Mouse (Mus musculus) E14TG2a.4 (cell line): Measurements from ENCODE around the gene 5330417C22Rik.

Experiments used
- H3K27me3 ChIP-seq: 2 replicates; pipeline ENCODE4 v1.6.1; 2014; ENCODE audit warnings: low read length, control low read depth; ENCODE audit not compliant: insufficient read depth
- H3K36me3 ChIP-seq: 2 replicates; pipeline ENCODE4 v1.6.1; 2014; ENCODE audit warnings: low read length, control low read depth; ENCODE audit not compliant: insufficient read depth
- H3K4me1 ChIP-seq: replicated peaks from 2 replicates; pipeline ENCODE4 v1.6.1; 2014; ENCODE audit warnings: low read depth, low read length, control low read depth
- H3K4me3 ChIP-seq: replicated peaks from 2 replicates; pipeline ENCODE4 v1.5.1; 2014; ENCODE audit warnings: mild to moderate bottlenecking, low read length
- H3K9me3 ChIP-seq: 2 replicates; pipeline ENCODE4 v1.6.1; 2014; ENCODE audit warnings: low read length, control low read depth
- CTCF ChIP-seq: conservative IDR thresholded peaks from 2 replicates; pipeline ENCODE4 v1.5.1; 2014; ENCODE audit warnings: low read length
- NANOG ChIP-seq: IDR thresholded peaks from 2 replicates; pipeline ENCODE4 v1.6.1; 2014; ENCODE audit warnings: borderline replicate concordance, low read length, mixed read lengths
- POU5F1 ChIP-seq: IDR thresholded peaks from 2 replicates; pipeline ENCODE4 v1.6.1; 2014; ENCODE audit warnings: low read length, borderline replicate concordance

5330417C22Rik gene

DNA sequence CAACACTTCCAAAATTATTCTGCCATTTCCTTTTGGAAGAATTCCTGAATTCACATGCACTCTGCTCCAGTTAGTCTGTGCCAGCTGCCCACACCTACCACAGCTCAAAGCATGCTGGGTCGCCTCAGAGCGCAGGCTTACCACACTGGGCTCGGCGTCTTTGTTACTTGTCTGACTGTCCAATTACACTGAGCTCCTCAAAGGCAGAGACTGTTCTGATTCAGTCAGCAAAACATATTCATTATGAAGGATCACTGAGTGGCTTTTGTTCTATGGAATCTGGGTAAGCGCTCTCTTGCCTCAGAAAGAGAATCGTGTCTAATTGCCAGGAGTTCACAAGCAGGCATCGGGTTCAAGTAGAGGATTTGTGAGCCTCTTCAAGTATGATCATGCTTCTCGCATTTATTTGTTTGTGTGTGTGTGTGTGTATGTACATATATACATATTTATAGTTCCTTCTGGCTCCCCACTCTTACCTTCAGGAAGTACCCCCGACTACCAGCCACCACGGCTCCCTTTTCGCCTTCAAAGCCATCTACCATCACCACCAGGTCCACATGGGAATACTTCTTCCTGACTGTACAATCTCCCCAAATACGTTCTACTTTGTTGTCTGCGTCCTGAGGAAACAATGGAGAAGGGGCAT lies 103.7 kb downstream of the 5330417C22Rik start:
- H3K27me3 ChIP-seq, result no peaks in the 10 kb centered on the region
- H3K36me3 ChIP-seq, result peaks cover 97% of the 10 kb centered on the region
- H3K9me3 ChIP-seq, result no peaks in the 10 kb centered on the region
- H3K4me1 ChIP-seq, result peaks cover 87% of the 10 kb centered on the region
- H3K4me3 ChIP-seq, result peak overlapping the region; percentile 56
- TF ChIP-seq NANOG, result no peak
- TF ChIP-seq POU5F1, result no peak
- no peak for TF ChIP-seq CTCF

DNA sequence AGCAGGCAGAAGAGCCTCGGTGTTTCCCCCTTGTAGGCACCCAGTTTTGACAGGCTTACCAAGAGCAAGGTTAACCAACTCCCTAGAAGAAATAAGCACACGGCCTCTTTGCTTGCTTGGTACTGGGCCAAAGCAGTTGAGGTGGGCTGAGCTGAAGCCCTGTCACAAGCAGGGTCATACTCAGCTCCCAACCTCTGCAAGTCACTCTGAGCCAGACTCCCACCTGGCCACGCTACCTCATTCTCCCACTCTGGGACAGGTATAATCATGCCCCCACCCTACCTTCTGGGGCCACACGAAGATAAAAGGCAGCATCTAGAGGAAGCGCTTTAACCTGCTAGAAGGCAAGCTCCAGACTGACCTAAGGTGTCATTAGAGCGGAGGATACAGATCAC lies 110.7 kb downstream of the 5330417C22Rik start:
- no peaks in the 10 kb centered on the region for H3K9me3 ChIP-seq

DNA sequence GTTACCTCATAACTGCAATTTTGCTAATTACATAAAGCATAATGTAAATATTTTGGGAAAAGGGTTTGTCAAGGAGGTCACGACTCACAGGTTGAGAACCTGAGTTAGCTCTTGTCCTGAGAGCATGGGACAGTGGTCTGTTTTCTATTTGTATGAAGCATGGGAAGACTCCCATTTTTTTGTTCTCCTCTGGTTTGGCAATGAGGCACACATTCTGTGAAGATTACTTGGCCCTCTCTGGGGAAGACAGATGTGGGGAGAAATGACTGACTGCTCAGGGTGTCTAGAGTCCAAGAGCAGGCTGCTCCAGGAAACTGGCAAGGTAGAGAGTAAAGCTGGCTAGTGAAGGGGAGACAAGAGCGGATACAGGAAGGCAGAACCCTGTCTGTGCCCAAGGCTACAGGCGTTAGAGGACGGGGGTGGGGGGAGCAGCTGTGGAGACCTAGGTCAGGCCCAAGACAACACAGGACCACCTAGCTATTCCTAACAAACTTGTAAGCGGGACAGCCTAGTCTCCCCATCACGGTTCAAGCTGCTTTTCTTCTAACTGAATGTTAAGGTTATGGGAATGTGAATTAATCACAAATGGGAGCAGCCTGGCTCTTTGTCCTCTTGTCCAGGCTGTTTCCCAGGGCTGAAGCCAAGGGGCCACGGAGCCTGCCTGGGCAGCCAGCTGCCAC lies 111.3 kb downstream of the 5330417C22Rik start:
- TF ChIP-seq CTCF, result no peak
- no peak for TF ChIP-seq NANOG
- TF ChIP-seq POU5F1, result no peak
- Histone ChIP-seq H3K9me3 (no peaks in the 10 kb centered on the region), H3K4me1 (peaks cover 75% of the 10 kb centered on the region), H3K27me3 (peaks cover 22% of the 10 kb centered on the region), H3K36me3 (peaks cover 54% of the 10 kb centered on the region), H3K4me3 (no peak overlapping the region)

More for the DNA sequence above, 110.7 kb downstream of the 5330417C22Rik start:
- Histone ChIP-seq H3K4me3 (no peak overlapping the region), H3K4me1 (peaks cover 77% of the 10 kb centered on the region), H3K27me3 (peaks cover 18% of the 10 kb centered on the region), H3K36me3 (peaks cover 59% of the 10 kb centered on the region)
- TF ChIP-seq CTCF, result no peak
- no peak for TF ChIP-seq NANOG
- TF ChIP-seq POU5F1, result no peak

DNA sequence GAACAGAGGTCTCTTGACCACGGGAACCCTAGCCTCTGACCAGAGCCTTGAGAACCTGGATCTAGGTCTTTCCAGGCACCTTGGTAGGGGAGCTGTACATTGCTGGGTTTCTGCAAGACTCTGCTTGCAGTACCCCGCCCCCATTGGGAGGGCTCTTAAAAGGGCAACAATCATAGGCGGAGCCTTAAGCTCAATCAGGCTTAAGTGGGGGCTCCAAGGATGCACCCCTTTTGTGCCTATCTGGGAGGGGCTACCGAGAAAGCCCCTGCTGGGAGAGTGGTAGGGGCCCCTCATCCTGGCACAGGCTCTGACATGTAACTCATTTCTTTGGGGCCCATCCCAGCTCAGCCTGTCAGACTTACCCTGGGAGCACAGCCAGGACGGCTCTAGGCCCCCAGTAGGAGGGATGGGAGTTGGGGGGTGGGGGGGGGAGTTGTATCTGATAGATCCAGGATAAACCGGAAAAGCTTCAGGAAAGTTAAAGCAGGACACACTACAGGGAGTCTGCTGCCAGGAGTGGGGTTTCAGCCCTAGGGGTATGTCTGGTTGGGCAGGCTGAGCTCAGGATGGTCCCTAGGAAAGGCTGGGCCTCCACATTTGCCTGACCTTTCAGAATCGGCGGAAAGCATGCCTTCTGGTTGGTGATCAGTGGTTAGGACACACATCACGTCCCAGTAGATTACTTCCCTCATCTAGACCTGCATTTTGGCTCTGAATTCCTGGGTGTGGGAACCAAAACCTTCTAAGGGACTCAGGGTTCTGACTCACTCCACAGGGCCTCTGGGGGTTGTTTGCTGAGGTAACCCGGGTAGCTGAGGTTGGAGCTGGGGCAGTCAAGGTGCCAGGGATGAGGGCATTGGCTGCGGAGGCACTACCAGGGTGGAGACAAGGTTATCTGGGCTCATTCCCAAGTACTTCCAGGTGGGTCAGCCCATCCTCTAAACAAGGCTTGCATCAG lies 112.2 kb downstream of the 5330417C22Rik start:
- Histone ChIP-seq H3K4me1 (peaks cover 65% of the 10 kb centered on the region), H3K9me3 (no peaks in the 10 kb centered on the region), H3K4me3 (peak overlapping the region; percentile 26), H3K27me3 (peaks cover 27% of the 10 kb centered on the region), H3K36me3 (peaks cover 44% of the 10 kb centered on the region)
- no peak for TF ChIP-seq CTCF

DNA sequence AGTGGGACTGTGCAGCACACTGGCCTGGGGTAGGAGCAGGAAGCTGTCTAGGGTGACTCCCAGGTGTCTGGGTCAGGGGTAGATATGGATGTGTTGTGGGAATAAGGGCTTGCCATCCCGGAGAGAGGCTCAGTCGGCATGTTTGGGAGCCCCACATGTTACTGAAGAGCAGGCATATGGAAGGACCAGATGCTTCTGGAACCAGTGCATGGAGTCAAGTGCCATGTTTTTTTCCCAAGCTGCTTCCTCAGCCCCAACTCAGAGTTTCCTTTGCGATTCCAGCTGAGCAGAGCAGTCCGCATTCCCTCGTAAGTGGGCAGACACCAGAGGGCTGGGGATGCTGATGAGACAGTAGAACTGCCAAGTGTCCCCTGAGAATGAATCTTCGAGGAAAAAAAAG lies 113.3 kb downstream of the 5330417C22Rik start:
- peaks cover 33% of the 10 kb centered on the region for H3K36me3 ChIP-seq
- H3K9me3 ChIP-seq, result no peaks in the 10 kb centered on the region
- H3K4me1 ChIP-seq, result peaks cover 54% of the 10 kb centered on the region
- H3K27me3 ChIP-seq, result peaks cover 35% of the 10 kb centered on the region
- H3K4me3 ChIP-seq, result no peak overlapping the region
- TF ChIP-seq NANOG (no peak), POU5F1 (no peak), CTCF (no peak)

DNA sequence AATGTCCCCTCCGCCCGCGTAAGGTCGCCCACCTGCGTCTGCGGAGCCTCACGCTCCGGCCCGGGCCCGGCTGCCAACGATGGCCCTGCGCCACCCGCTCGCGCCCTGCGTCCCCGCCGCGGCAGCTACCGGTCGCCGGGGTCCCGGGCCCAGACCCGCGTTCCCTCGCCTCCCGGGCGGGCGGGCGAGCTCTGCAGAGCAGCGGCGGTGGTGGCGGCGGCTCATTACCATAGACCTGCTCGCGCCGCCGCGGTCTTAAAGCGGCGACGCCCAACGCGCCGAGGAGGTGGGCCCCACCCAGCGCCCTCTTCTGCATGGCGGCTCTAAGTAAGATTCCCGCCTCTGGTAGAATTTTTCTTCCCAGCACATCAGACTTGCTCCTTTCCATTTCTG lies 120.5 kb downstream of the 5330417C22Rik start:
- H3K36me3 ChIP-seq, result no peaks in the 10 kb centered on the region
- peaks cover 77% of the 10 kb centered on the region for H3K27me3 ChIP-seq
- no peaks in the 10 kb centered on the region for H3K9me3 ChIP-seq
- peaks cover 46% of the 10 kb centered on the region for H3K4me1 ChIP-seq
- no peak for TF ChIP-seq CTCF
- no peak for TF ChIP-seq NANOG
- TF ChIP-seq POU5F1, result no peak
- H3K4me3 ChIP-seq, result peak overlapping the region; percentile 85

DNA sequence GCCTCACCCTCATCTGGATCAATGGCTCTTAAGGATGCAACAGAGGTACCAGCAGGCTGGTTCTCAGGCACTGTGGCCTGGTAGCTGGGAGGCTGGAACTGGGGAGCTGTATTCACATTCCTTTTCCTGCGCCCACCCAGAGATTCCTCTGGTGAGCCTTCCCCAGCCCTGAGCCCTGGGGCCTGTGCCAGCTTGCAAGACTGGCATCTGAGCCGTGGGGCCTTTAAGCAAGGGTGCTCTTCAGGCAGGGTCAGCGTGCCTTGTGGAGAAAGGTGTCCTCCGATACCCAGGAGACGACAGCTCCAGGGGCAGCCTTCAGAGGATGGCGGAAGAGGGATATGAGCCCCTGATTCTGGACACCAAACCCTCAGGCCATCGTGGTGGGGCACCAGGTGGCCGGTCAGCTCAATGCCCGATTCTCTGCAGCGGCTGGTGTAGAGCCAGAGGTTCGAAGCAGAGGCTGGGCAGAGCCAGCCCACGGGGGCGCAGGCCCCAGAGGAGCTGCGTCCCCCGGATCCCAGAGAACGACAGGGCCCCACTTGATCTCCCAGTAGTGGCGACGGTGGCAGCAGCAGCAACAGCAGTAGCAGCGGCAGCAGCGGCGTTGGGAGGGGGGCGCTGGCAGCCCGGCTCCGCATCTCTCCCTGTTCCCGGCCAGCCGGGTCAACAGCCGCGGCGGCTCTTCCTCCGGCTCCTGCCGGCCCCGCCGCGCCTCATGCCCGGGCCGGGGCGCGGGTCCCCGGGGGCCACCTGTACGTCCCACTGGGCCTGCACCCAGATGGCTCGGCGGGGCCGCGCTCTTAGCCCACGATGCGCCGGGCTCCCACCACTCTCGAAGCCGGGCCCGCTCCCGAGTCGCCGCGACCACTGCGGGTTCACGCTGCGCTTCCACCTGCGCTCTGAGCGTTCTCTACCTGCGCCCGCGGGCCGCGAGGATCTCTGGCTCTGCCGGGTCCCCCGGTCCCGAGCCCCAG lies 121.2 kb downstream of the 5330417C22Rik start, which contains the start of gene Celsr2:
Celsr2 (minus strand) TSS at position 696 of the 974 bp plus-strand sequence.
- H3K36me3 ChIP-seq, result no peaks in the 10 kb centered on the region
- no peaks in the 10 kb centered on the region for H3K9me3 ChIP-seq
- peak within 1 kb of the TSS; percentile 85 for H3K4me3 ChIP-seq
- TF ChIP-seq CTCF, result no peak
- peaks cover 78% of the 10 kb centered on the region for H3K27me3 ChIP-seq
- H3K4me1 ChIP-seq, result peaks cover 51% of the 10 kb centered on the region
